Mouse (Mus musculus): ENCODE results near the gene Pla1a.

- TF ChIP-seq POLR2A (IDR thresholded peaks at IDR 0.05; ENCODE audit: borderline replicate concordance, low read depth, low read length) (no peak), CTCF (IDR thresholded peaks at IDR 0.05; ENCODE audit: low read depth, low read length) (no peak)
These were observed 35.7 kb upstream of the Pla1a start for GRCm38 (mm10) chr16:38468706-38469018.

All from bone marrow macrophage, adult 2 months (primary cell).